Mouse (Mus musculus) stomach, postnatal 0 days (tissue): Measurements from ENCODE around the gene Esrrg. TPM values are rescaled to one million over a fixed set of nuclear protein-coding genes. Genes with fewer than 3 reads are reported as not detected.

Source experiments
- ATAC-seq: fragments of 200-750 bp; cut with Nextera tagmentation; 2 replicates; pipeline ENCODE4 v1.8.0; 2017; ENCODE audit not compliant: low FRiP score, low TSS enrichment
- DNase-seq: peaks from one replicate; pipeline ENCODE4 v3.0.0-alpha.2; 2016; ENCODE audit warnings: low spot score
- H3K27ac ChIP-seq: fragments of 300-500 bp; sonication (generic); replicated peaks from 2 replicates; pipeline ENCODE4 v1.5.1; 2014; ENCODE audit warnings: mild to moderate bottlenecking, control low read depth
- H3K27me3 ChIP-seq: fragments of 300-500 bp; sonication (generic); 2 replicates; pipeline ENCODE4 v1.6.1; 2014; ENCODE audit warnings: low read length; ENCODE audit not compliant: control insufficient read depth, insufficient read depth
- H3K36me3 ChIP-seq: fragments of 300-500 bp; sonication (generic); 2 replicates; pipeline ENCODE4 v1.6.1; 2014; ENCODE audit warnings: low read length, mixed read lengths; ENCODE audit not compliant: control insufficient read depth, insufficient read depth
- H3K4me1 ChIP-seq: fragments of 300-500 bp; sonication (generic); replicated peaks from 2 replicates; pipeline ENCODE4 v1.6.1; 2014; ENCODE audit warnings: antibody characterized with exemption; ENCODE audit not compliant: control insufficient read depth, insufficient read depth
- H3K4me2 ChIP-seq: fragments of 300-500 bp; sonication (generic); replicated peaks from 2 replicates; pipeline ENCODE4 v1.6.1; 2014; ENCODE audit warnings: low read depth, mild to moderate bottlenecking, control low read depth, moderate library complexity
- H3K4me3 ChIP-seq: fragments of 300-500 bp; sonication (generic); 2 replicates; pipeline ENCODE4 v1.5.1; 2014; ENCODE audit warnings: low read depth, low read length, control low read depth
- H3K9ac ChIP-seq: fragments of 300-500 bp; sonication (generic); 2 replicates; pipeline ENCODE4 v1.6.1; 2014; ENCODE audit warnings: mild to moderate bottlenecking, low read length, control low read depth, mixed read lengths
- H3K9me3 ChIP-seq: fragments of 300-500 bp; sonication (generic); 2 replicates; pipeline ENCODE4 v1.6.1; 2016; ENCODE audit warnings: low read length; ENCODE audit not compliant: control insufficient read depth
- CTCF ChIP-seq: IDR thresholded peaks from 2 replicates; pipeline ENCODE4 v1.5.1; 2016; ENCODE audit warnings: antibody characterized with exemption, low read depth, mild to moderate bottlenecking, moderate library complexity
- EP300 ChIP-seq: optimal IDR thresholded peaks from 2 replicates; pipeline ENCODE3; 2016; ENCODE audit warnings: antibody characterized with exemption
- WGBS: fragments of 180-500 bp; shearing (Covaris S2); extraction: QIAGEN DNeasy Blood & Tissue Kit; methylation state at CpG from one replicate; pipeline ENCODE4 v1.1.7; 2014; 5-methylcytosine and 5-hydroxymethylcytosine counted together
- polyA plus RNA-seq: library from polyadenylated mRNA; unstranded; fragments of >200 nt; fragmentation: Nextera tagmentation; extraction: Ambion mirVana; gene quantifications from 2 replicates; pipeline ENCODE4 v1.2.1, GENCODE M21; 2015

The Esrrg gene
- polyA plus RNA-seq, 1 experiment from 2014 or later: 7.4 TPM

GRCm38 (mm10) chr1:188261903-188262682, 653.5 kb downstream of the Esrrg start, which contains the start of gene Ush2a:
TSS of gene Ush2a (plus strand) at chr1:188262023.
- Histone ChIP-seq H3K9ac (no peak within 1 kb of the TSS), H3K9me3 (no peaks in the 10 kb centered on the region), H3K36me3 (no peaks in the 10 kb centered on the region), H3K4me3 (no peak within 1 kb of the TSS), H3K4me2 (no peak within 1 kb of the TSS), H3K27me3 (no peaks in the 10 kb centered on the region), H3K27ac (no peak within 1 kb of the TSS), H3K4me1 (no peaks in the 10 kb centered on the region)
- ATAC-seq (no peak), DNase-seq (no peak)
- TF ChIP-seq EP300 (no peak), CTCF (no peak)
- WGBS: 67% methylated on average over 10 of the region's 10 CpGs
